ENCODE assay signal across 9 mouse cellular contexts in genomic region chr8:77154496-77154895, GRCm38 (mm10).
DNase-seq lines count a peak whose midpoint lies in the region; ATAC-seq and TF ChIP-seq lines count a peak whose summit lies in the region.
"Had no signal": no experiment of that assay in that cellular context is flagged by ENCODE, and none has a peak within 500 bp of the region (broad histone marks: within the 10 kb centered on the region; RNA-seq: fewer than 3 reads in every experiment).

No protein-coding gene starts in this region.

- TF ChIP-seq POLR2A in cerebellum, adult 2 months (IDR thresholded peaks at IDR 0.05; ENCODE audit: borderline replicate concordance, insufficient read depth, low read length): no peak

- H3K4me2 ChIP-seq in heart, embryonic 12.5 days: no peak overlapping the region
- H3K4me2 ChIP-seq: neural tube, embryonic 13.5 days had no signal

- H3K27ac ChIP-seq in heart, embryonic 12.5 days (ENCODE audit: poor library complexity, severe bottlenecking): no peak overlapping the region
- H3K27ac ChIP-seq in cerebellum, adult 2 months (ENCODE audit: insufficient read depth, low read length): no peak overlapping the region
- H3K27ac ChIP-seq: neural tube, embryonic 13.5 days had no signal

- 38% methylated on average over 3 of the region's 3 CpGs for WGBS in heart, embryonic 12.5 days
- WGBS in cerebellum, adult 2 months: 50% methylated on average over 3 of the region's 3 CpGs

- no peaks in the 10 kb centered on the region for H3K36me3 ChIP-seq in heart, embryonic 12.5 days
- H3K36me3 ChIP-seq: neural tube, embryonic 13.5 days had no signal

- no peaks in the 10 kb centered on the region for H3K9me3 ChIP-seq in heart, embryonic 12.5 days (replicated peaks)
- H3K9me3 ChIP-seq: neural tube, embryonic 13.5 days had no signal

- no peaks in the 10 kb centered on the region for H3K27me3 ChIP-seq in heart, embryonic 12.5 days (replicated peaks)
- H3K27me3 ChIP-seq in cerebellum, adult 2 months (ENCODE audit: control insufficient read depth, insufficient read depth, low read length): no peaks in the 10 kb centered on the region
- H3K27me3 ChIP-seq: neural tube, embryonic 13.5 days had no signal

- H3K9ac ChIP-seq in heart, embryonic 12.5 days: no peak overlapping the region
- H3K9ac ChIP-seq: neural tube, embryonic 13.5 days had no signal

- ATAC-seq in heart, embryonic 12.5 days (ENCODE audit: insufficient number of reproducible peaks, low FRiP score): no peak

- no peak overlapping the region for H3K4me3 ChIP-seq in heart, embryonic 12.5 days
- H3K4me3 ChIP-seq in cerebellum, adult 2 months (replicated peaks; ENCODE audit: insufficient read depth, low read depth, low read length): no peak overlapping the region
- H3K4me3 ChIP-seq: neural tube, embryonic 13.5 days had no signal

- DNase-seq in heart, adult 18-20 months: peak; percentile 21 to 65
- DNase-seq in 416B (ENCODE audit: low read depth) (peak; percentile 57), R1 (ENCODE audit: low read depth, low spot score) (peak; percentile 70)
- DNase-seq in kidney, postnatal 36 days: peak; percentile 20 to 67
- DNase-seq in layer of hippocampus, adult 9-11 months: no peak
- no peak for DNase-seq in cerebellum, adult 2 months
- DNase-seq in urinary bladder, adult 2 months (ENCODE audit: low spot score): no peak

- TF ChIP-seq CTCF in cerebellum, adult 2 months (IDR thresholded peaks at IDR 0.05; ENCODE audit: borderline replicate concordance, insufficient read depth, low read depth, low read length): no peak

- H3K4me1 ChIP-seq in heart, embryonic 12.5 days (replicated peaks): no peaks in the 10 kb centered on the region
- no peaks in the 10 kb centered on the region for H3K4me1 ChIP-seq in cerebellum, adult 2 months (ENCODE audit: control insufficient read depth, insufficient read depth, low read length)
- H3K4me1 ChIP-seq: neural tube, embryonic 13.5 days had no signal

Comparison
In these comparisons a context has a peak if more than half of its experiments do, and no peak if none do; other contexts are left out.
1. DNase-seq: peak in heart, adult 18-20 months (2 of 2), 416B (single experiment), R1 (single experiment) and kidney, postnatal 36 days (2 of 2); none in layer of hippocampus, adult 9-11 months (single experiment), cerebellum, adult 2 months (0 of 2) and urinary bladder, adult 2 months (single experiment).